Mouse (Mus musculus) myocyte (in vitro differentiated cells): ENCODE data around the gene Rbm20. TPM values are rescaled to one million over a fixed set of nuclear protein-coding genes. Genes with fewer than 3 reads are reported as not detected.

Source experiments
- H3K27me3 ChIP-seq: one replicate; pipeline ENCODE4 v1.6.1; 2011; ENCODE audit not compliant: control insufficient read depth, insufficient read depth, insufficient read length
- H3K36me3 ChIP-seq: one replicate; pipeline ENCODE4 v1.6.1; 2011; ENCODE audit not compliant: control insufficient read depth, insufficient read depth
- H3K4me2 ChIP-seq: one replicate; pipeline ENCODE4 v1.6.1; 2011; ENCODE audit warnings: low read depth, control low read depth
- H3K4me3 ChIP-seq: one replicate; pipeline ENCODE4 v1.5.1; 2011; ENCODE audit warnings: mild to moderate bottlenecking, control low read depth, moderate library complexity
- H3K79me2 ChIP-seq: one replicate; pipeline ENCODE4 v1.6.1; 2011; ENCODE audit not compliant: control insufficient read depth, insufficient read depth
- H3ac ChIP-seq: one replicate; pipeline ENCODE4 v1.6.1; 2011; ENCODE audit not compliant: control insufficient read depth, insufficient read length
- CEBPB ChIP-seq: IDR thresholded peaks from 2 replicates; pipeline ENCODE4 v1.6.1; 2011; ENCODE audit warnings: mild to moderate bottlenecking, moderate library complexity; ENCODE audit not compliant: poor library complexity, insufficient read depth, severe bottlenecking
- E2F4 ChIP-seq: IDR thresholded peaks from one replicate; pipeline ENCODE4 v1.6.1; 2011; ENCODE audit warnings: mild to moderate bottlenecking, control low read depth, moderate library complexity; ENCODE audit not compliant: insufficient read depth
- MAX ChIP-seq: IDR thresholded peaks from one replicate; pipeline ENCODE4 v1.6.1; 2011; ENCODE audit warnings: low read depth, mild to moderate bottlenecking, control low read depth
- MYOD1 ChIP-seq, 3 experiments: IDR thresholded peaks; one replicate each; pipeline ENCODE4 v1.6.1; 2011; ENCODE audit warnings: control low read depth in 2 of 3, low read depth in 2 of 3, mild to moderate bottlenecking in 2 of 3, moderate library complexity in 1 of 3; ENCODE audit not compliant: insufficient read length in 2 of 3, control insufficient read depth in 1 of 3
- MYOG ChIP-seq, 3 experiments: IDR thresholded peaks; one replicate each; pipeline ENCODE4 v1.6.1; 2011; ENCODE audit warnings: control low read depth in 2 of 3, low read depth in 2 of 3, mild to moderate bottlenecking in 2 of 3; ENCODE audit not compliant: insufficient read length in 2 of 3, control insufficient read depth in 1 of 3, insufficient read depth in 1 of 3
- POLR2A ChIP-seq: IDR thresholded peaks from one replicate; pipeline ENCODE4 v1.6.1; 2011; ENCODE audit warnings: low read depth, mild to moderate bottlenecking, control low read depth, moderate library complexity; ENCODE audit not compliant: insufficient read length
- POLR2AphosphoS2 ChIP-seq: IDR thresholded peaks from one replicate; pipeline ENCODE4 v1.6.1; 2011; ENCODE audit warnings: low read depth, control low read depth; ENCODE audit not compliant: insufficient read length
- REST ChIP-seq: IDR thresholded peaks from one replicate; pipeline ENCODE4 v1.6.1; 2011; ENCODE audit warnings: mild to moderate bottlenecking, control low read depth, moderate library complexity; ENCODE audit not compliant: insufficient read depth, insufficient read length
- SRF ChIP-seq: IDR thresholded peaks from one replicate; pipeline ENCODE4 v1.6.1; 2011; ENCODE audit warnings: low read depth; ENCODE audit not compliant: control insufficient read depth, insufficient read length
- TCF12 ChIP-seq: IDR thresholded peaks from one replicate; pipeline ENCODE4 v1.6.1; 2011; ENCODE audit warnings: mild to moderate bottlenecking, control low read depth; ENCODE audit not compliant: poor library complexity, insufficient read depth, severe bottlenecking
- TCF3 ChIP-seq: IDR thresholded peaks from one replicate; pipeline ENCODE4 v1.6.1; 2011; ENCODE audit warnings: low read depth, control low read depth; ENCODE audit not compliant: insufficient read length
- USF1 ChIP-seq: IDR thresholded peaks from one replicate; pipeline ENCODE4 v1.6.1; 2011; ENCODE audit warnings: low read depth, mild to moderate bottlenecking, control low read depth, moderate library complexity
- polyA plus RNA-seq: library from polyadenylated mRNA; unstranded; fragments of >200 nt; fragmentation: generic; extraction: Trizol; gene quantifications from one replicate; pipeline ENCODE4 v1.2.1, GENCODE M21; 2012; ENCODE audit warnings: missing spikeins

Gene Rbm20
- polyA plus RNA-seq, 1 experiment, result 35.4 TPM

GRCm38 (mm10) chr19:53872994-53873713, 196.0 kb downstream of the Rbm20 start:
- no peak overlapping the region for H3K4me3 ChIP-seq
- H3ac ChIP-seq, result no peak overlapping the region
- H3K79me2 ChIP-seq, result no peaks in the 10 kb centered on the region
- TF ChIP-seq TCF3 (no peak), POLR2A (no peak), MYOG (IDR thresholded peaks at IDR 0.05; ENCODE audit: control insufficient read depth in 1 of 3, insufficient read depth in 1 of 3, insufficient read length in 2 of 3, low read depth in 2 of 3) (no peak), REST (no peak), USF1 (no peak), POLR2AphosphoS2 (peak; percentile 0), E2F4 (no peak), MAX (no peak), SRF (no peak)
- H3K4me2 ChIP-seq, result no peak overlapping the region
- H3K27me3 ChIP-seq, result no peaks in the 10 kb centered on the region
- H3K36me3 ChIP-seq, result peaks cover 3% of the 10 kb centered on the region

DNA sequence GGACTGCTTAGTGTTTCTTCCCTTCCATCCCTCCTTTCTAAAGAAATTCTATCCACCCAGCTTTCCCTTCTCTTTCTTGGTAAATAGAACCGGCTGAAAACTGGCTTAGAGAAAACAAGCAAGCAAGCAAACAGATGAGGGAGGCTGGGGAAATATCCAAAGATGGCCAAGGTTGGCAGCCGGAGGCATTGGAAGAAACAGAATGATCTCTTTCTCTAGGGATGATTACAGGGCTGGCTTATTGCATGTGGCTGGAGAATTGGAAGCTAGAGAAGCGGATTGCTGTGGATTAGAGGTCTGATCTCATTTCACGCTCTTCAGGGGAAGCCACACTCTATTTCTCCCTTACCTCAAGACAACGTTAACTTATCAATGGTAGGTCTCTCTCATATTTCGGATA, 198.1 kb downstream of the Rbm20 start:
- Histone ChIP-seq H3K4me3 (no peak overlapping the region), H3K36me3 (no peaks in the 10 kb centered on the region), H3K4me2 (no peak overlapping the region), H3K27me3 (no peaks in the 10 kb centered on the region), H3ac (no peak overlapping the region), H3K79me2 (no peaks in the 10 kb centered on the region)
- TF ChIP-seq REST, result no peak
- TF ChIP-seq MAX, result no peak
- no peak for TF ChIP-seq TCF12
- TF ChIP-seq TCF3, result no peak
- no peak for TF ChIP-seq SRF
- no peak for TF ChIP-seq MYOD1 (IDR thresholded peaks at IDR 0.05; ENCODE audit: control insufficient read depth in 1 of 3, insufficient read length in 2 of 3, low read depth in 2 of 3)
- no peak for TF ChIP-seq USF1
- no peak for TF ChIP-seq E2F4
- TF ChIP-seq CEBPB, result no peak
- no peak for TF ChIP-seq POLR2AphosphoS2
- no peak for TF ChIP-seq POLR2A
- no peak for TF ChIP-seq MYOG (IDR thresholded peaks at IDR 0.05; ENCODE audit: control insufficient read depth in 1 of 3, insufficient read depth in 1 of 3, insufficient read length in 2 of 3, low read depth in 2 of 3)

DNA sequence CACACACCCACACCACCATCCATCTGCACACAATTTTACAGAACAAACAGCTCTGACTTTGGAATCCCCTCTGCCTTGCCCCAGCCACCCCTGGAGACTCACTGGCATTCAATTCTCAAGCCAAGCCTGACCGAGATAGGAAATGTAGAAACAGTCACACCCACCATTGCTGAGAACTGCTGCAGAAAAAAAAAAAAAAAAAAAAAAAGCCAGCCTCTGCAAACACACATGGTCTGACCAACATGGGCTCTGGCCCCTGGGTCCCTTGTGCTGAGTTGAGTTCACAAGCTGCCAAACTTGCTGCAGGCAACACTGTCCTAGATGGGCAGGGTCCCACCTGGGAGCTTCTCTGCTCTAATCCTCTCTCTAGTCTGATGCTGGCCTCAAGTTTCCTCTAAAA, 200.7 kb downstream of the Rbm20 start:
- TF ChIP-seq POLR2AphosphoS2 (no peak), POLR2A (no peak), E2F4 (no peak), SRF (no peak), CEBPB (no peak), TCF12 (no peak), TCF3 (no peak), REST (no peak), MYOG (IDR thresholded peaks at IDR 0.05; ENCODE audit: control insufficient read depth in 1 of 3, insufficient read depth in 1 of 3, insufficient read length in 2 of 3, low read depth in 2 of 3) (no peak), USF1 (no peak), MYOD1 (IDR thresholded peaks at IDR 0.05; ENCODE audit: control insufficient read depth in 1 of 3, insufficient read length in 2 of 3, low read depth in 2 of 3) (no peak), MAX (no peak)
- Histone ChIP-seq H3K79me2 (no peaks in the 10 kb centered on the region), H3K27me3 (no peaks in the 10 kb centered on the region), H3K4me3 (no peak overlapping the region), H3K4me2 (no peak overlapping the region), H3K36me3 (no peaks in the 10 kb centered on the region), H3ac (no peak overlapping the region)

- Histone ChIP-seq H3K36me3 (no peaks in the 10 kb centered on the region), H3K79me2 (no peaks in the 10 kb centered on the region), H3K27me3 (no peaks in the 10 kb centered on the region), H3K4me3 (no peak overlapping the region), H3ac (no peak overlapping the region), H3K4me2 (no peak overlapping the region)
- TF ChIP-seq MAX (no peak), SRF (no peak), USF1 (no peak), POLR2A (no peak), TCF12 (no peak)
These were observed 203.4 kb downstream of the Rbm20 start for GRCm38 (mm10) chr19:53880460-53880859.

- no peaks in the 10 kb centered on the region for H3K27me3 ChIP-seq
- H3K4me2 ChIP-seq, result no peak overlapping the region
- no peak for TF ChIP-seq MYOG (IDR thresholded peaks at IDR 0.05; ENCODE audit: control insufficient read depth in 1 of 3, insufficient read depth in 1 of 3, insufficient read length in 2 of 3, low read depth in 2 of 3)
- TF ChIP-seq CEBPB, result no peak
- TF ChIP-seq MYOD1 (IDR thresholded peaks at IDR 0.05; ENCODE audit: control insufficient read depth in 1 of 3, insufficient read length in 2 of 3, low read depth in 2 of 3), result no peak
- TF ChIP-seq POLR2A, result no peak
- no peak for TF ChIP-seq POLR2AphosphoS2
- TF ChIP-seq REST, result no peak
- TF ChIP-seq TCF12, result no peak
- TF ChIP-seq SRF, result no peak
- TF ChIP-seq TCF3, result no peak
- TF ChIP-seq E2F4, result no peak
- TF ChIP-seq MAX, result no peak
- TF ChIP-seq USF1, result no peak
- no peaks in the 10 kb centered on the region for H3K79me2 ChIP-seq
- no peak overlapping the region for H3ac ChIP-seq
- no peak overlapping the region for H3K4me3 ChIP-seq
- no peaks in the 10 kb centered on the region for H3K36me3 ChIP-seq
These were observed 204.7 kb downstream of the Rbm20 start for GRCm38 (mm10) chr19:53881786-53882185.
